Comparison of ENCODE assay signal across 33 mouse cellular contexts in the genomic region with DNA sequence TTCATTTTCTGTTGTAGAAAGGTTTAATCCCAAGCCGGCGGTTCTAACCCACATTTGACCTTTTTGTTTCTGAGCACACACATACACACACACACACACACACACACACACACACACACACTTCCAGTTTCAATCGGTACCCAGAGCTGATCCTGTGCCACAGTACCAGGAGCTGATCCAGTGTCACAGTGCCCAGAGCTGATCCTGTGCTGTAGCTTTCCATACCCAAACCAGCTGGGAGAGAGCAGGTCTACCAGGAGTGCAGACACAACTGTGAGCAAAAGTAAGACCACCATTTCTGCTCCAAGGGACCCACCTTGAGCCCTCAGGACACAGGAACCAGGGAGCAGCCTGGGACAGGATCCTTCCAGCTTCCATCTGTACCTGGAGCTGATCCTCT. TPM values are rescaled to one million over a fixed set of nuclear protein-coding genes. Genes with fewer than 3 reads are reported as not detected.
A peak's percentile ranks its signal among the peaks of the same experiment; 100 is the strongest.
DNase-seq lines count a peak whose midpoint lies in the region; ATAC-seq and TF ChIP-seq lines count a peak whose summit lies in the region.
"Had no signal": no experiment of that assay in that cellular context is flagged by ENCODE, and none has a peak within 500 bp of the region (broad histone marks: within the 10 kb centered on the region; RNA-seq: fewer than 3 reads in every experiment).

No protein-coding gene starts in this region.

- ATAC-seq in heart, embryonic 14.5 days (ENCODE audit: insufficient number of reproducible peaks, insufficient read depth, low FRiP score, low read depth), result peak; percentile 38; the same call in 1 of the 2 replicates
- ATAC-seq in hindbrain, embryonic 15.5 days (ENCODE audit: low FRiP score, low read depth), result 0 out of 2 replicates have a peak, but pooled peaks have one; percentile 30
- ATAC-seq in hindbrain, embryonic 16.5 days, result no peak
- ATAC-seq in midbrain, postnatal 0 days (ENCODE audit: low FRiP score), result 0 out of 2 replicates have a peak, but pooled peaks have one; percentile 33
- no peak for ATAC-seq in midbrain, embryonic 11.5 days (ENCODE audit: low FRiP score)
- no peak for ATAC-seq in frontal cortex, adult (ENCODE audit: low TSS enrichment)
- ATAC-seq: forebrain, embryonic 13.5 days; intestine, embryonic 16.5 days had no signal

- H3K9ac ChIP-seq in heart, embryonic 14.5 days (ENCODE audit: low read length), result no peak overlapping the region
- no peak overlapping the region for H3K9ac ChIP-seq in heart, adult 2 months (ENCODE audit: low read depth, low read length)
- no peak overlapping the region for H3K9ac ChIP-seq in hindbrain, embryonic 15.5 days
- H3K9ac ChIP-seq in hindbrain, embryonic 16.5 days (ENCODE audit: low read depth, low read length), result no peak overlapping the region
- no peak overlapping the region for H3K9ac ChIP-seq in midbrain, postnatal 0 days (replicated peaks; ENCODE audit: low read length, poor library complexity, severe bottlenecking)
- H3K9ac ChIP-seq in midbrain, embryonic 11.5 days (ENCODE audit: low read length), result no peak overlapping the region
- H3K9ac ChIP-seq: forebrain, embryonic 13.5 days; limb, embryonic 15.5 days; liver, embryonic 14.5 days; lung, embryonic 14.5 days; neural tube, embryonic 15.5 days had no signal

- TF ChIP-seq POLR2A in heart, adult 2 months (IDR thresholded peaks at IDR 0.05; ENCODE audit: insufficient read depth, low read depth, low read length), result no peak

- H3K36me3 ChIP-seq in heart, embryonic 14.5 days (ENCODE audit: control insufficient read depth, insufficient read depth, low read length), result no peaks in the 10 kb centered on the region
- no peaks in the 10 kb centered on the region for H3K36me3 ChIP-seq in heart, adult 2 months (ENCODE audit: control insufficient read depth, insufficient read depth, low read length)
- no peaks in the 10 kb centered on the region for H3K36me3 ChIP-seq in hindbrain, embryonic 15.5 days
- no peaks in the 10 kb centered on the region for H3K36me3 ChIP-seq in hindbrain, embryonic 16.5 days (ENCODE audit: control insufficient read depth, insufficient read depth, low read length)
- no peaks in the 10 kb centered on the region for H3K36me3 ChIP-seq in midbrain, postnatal 0 days (ENCODE audit: insufficient read depth, low read length)
- H3K36me3 ChIP-seq in midbrain, embryonic 11.5 days (ENCODE audit: control insufficient read depth, insufficient read depth, low read length), result no peaks in the 10 kb centered on the region
- H3K36me3 ChIP-seq: limb, embryonic 15.5 days; neural tube, embryonic 15.5 days had no signal

- no peak for TF ChIP-seq CTCF in heart, adult 2 months (IDR thresholded peaks at IDR 0.05)
- TF ChIP-seq CTCF in midbrain, postnatal 0 days (IDR thresholded peaks at IDR 0.05), result no peak

- TF ChIP-seq EP300 in heart, adult 2 months (IDR thresholded peaks at IDR 0.05; ENCODE audit: insufficient read depth, low read depth, low read length), result no peak

- DNase-seq in heart, adult 2 months, result no peak
- DNase-seq in midbrain, postnatal 0 days (ENCODE audit: low spot score), result no peak
- DNase-seq in midbrain, embryonic 11.5 days (ENCODE audit: low spot score, missing footprints), result no peak
- DNase-seq: adrenal gland, postnatal 14 days; cerebellum, adult 2 months; cerebellum, postnatal 25 days; layer of hippocampus, adult 9-11 months; lung, embryonic 14.5 days; right cerebral cortex, adult 18-20 months; right cerebral cortex, postnatal 4 days; thymus, adult 18-20 months; thymus, postnatal 4 days had no signal

- no peaks in the 10 kb centered on the region for H3K79me2 ChIP-seq in heart, adult 2 months (replicated peaks; ENCODE audit: control insufficient read depth, insufficient read depth, low read length)

- no peaks in the 10 kb centered on the region for H3K27me3 ChIP-seq in heart, embryonic 14.5 days (ENCODE audit: control insufficient read depth, insufficient read depth, low read length)
- H3K27me3 ChIP-seq in heart, adult 2 months (ENCODE audit: control insufficient read depth, insufficient read depth, low read length), result no peaks in the 10 kb centered on the region
- H3K27me3 ChIP-seq in hindbrain, embryonic 15.5 days, result no peaks in the 10 kb centered on the region
- no peaks in the 10 kb centered on the region for H3K27me3 ChIP-seq in hindbrain, embryonic 16.5 days (replicated peaks; ENCODE audit: control insufficient read depth, insufficient read depth, low read length)
- no peaks in the 10 kb centered on the region for H3K27me3 ChIP-seq in midbrain, postnatal 0 days (ENCODE audit: insufficient read depth, low read length)
- H3K27me3 ChIP-seq in midbrain, embryonic 11.5 days (ENCODE audit: control insufficient read depth, insufficient read depth, low read length), result no peaks in the 10 kb centered on the region
- H3K27me3 ChIP-seq: forebrain, embryonic 13.5 days; limb, embryonic 15.5 days; neural tube, embryonic 15.5 days had no signal

- H3K27ac ChIP-seq in heart, embryonic 14.5 days (replicated peaks in 1 of 2; ENCODE audit: control insufficient read depth in 1 of 2, insufficient read depth in 1 of 2, low read depth in 2 of 2, low read length in 2 of 2), result no peak overlapping the region
- H3K27ac ChIP-seq in heart, adult 2 months, result no peak overlapping the region
- no peak overlapping the region for H3K27ac ChIP-seq in hindbrain, embryonic 15.5 days (replicated peaks)
- H3K27ac ChIP-seq in hindbrain, embryonic 16.5 days (ENCODE audit: low read depth, low read length), result no peak overlapping the region
- no peak overlapping the region for H3K27ac ChIP-seq in midbrain, postnatal 0 days (ENCODE audit: low read depth, low read length)
- H3K27ac ChIP-seq in midbrain, embryonic 11.5 days (ENCODE audit: low read depth, low read length), result no peak overlapping the region
- H3K27ac ChIP-seq: forebrain, embryonic 13.5 days; kidney, postnatal 0 days; limb, embryonic 15.5 days; liver, embryonic 14.5 days; neural tube, embryonic 15.5 days had no signal

- no peak overlapping the region for H3K4me2 ChIP-seq in heart, embryonic 14.5 days (ENCODE audit: low read length)
- H3K4me2 ChIP-seq in hindbrain, embryonic 15.5 days, result no peak overlapping the region
- no peak overlapping the region for H3K4me2 ChIP-seq in hindbrain, embryonic 16.5 days (ENCODE audit: low read length)
- H3K4me2 ChIP-seq in midbrain, postnatal 0 days (ENCODE audit: low read depth, low read length, poor library complexity, severe bottlenecking), result no peak overlapping the region
- H3K4me2 ChIP-seq in midbrain, embryonic 11.5 days, result no peak overlapping the region
- H3K4me2 ChIP-seq: forebrain, embryonic 13.5 days; limb, embryonic 15.5 days; lung, embryonic 14.5 days; neural tube, embryonic 15.5 days had no signal

- H3K4me1 ChIP-seq in heart, embryonic 14.5 days (ENCODE audit: control insufficient read depth in 2 of 2, insufficient read depth in 2 of 2, low read length in 2 of 2), result no peaks in the 10 kb centered on the region
- H3K4me1 ChIP-seq in heart, adult 2 months (ENCODE audit: control insufficient read depth, insufficient read depth, low read length), result no peaks in the 10 kb centered on the region
- no peaks in the 10 kb centered on the region for H3K4me1 ChIP-seq in hindbrain, embryonic 15.5 days (replicated peaks)
- no peaks in the 10 kb centered on the region for H3K4me1 ChIP-seq in hindbrain, embryonic 16.5 days (ENCODE audit: control insufficient read depth, insufficient read depth, low read depth, low read length)
- H3K4me1 ChIP-seq in midbrain, postnatal 0 days (ENCODE audit: insufficient read depth, low read length), result no peaks in the 10 kb centered on the region
- H3K4me1 ChIP-seq in midbrain, embryonic 11.5 days (ENCODE audit: control insufficient read depth, insufficient read depth, low read length), result no peaks in the 10 kb centered on the region
- H3K4me1 ChIP-seq: forebrain, embryonic 13.5 days; limb, embryonic 15.5 days; neural tube, embryonic 15.5 days had no signal

- H3K9me3 ChIP-seq in heart, embryonic 14.5 days (ENCODE audit: control insufficient read depth, low read length), result peaks cover 55% of the 10 kb centered on the region
- H3K9me3 ChIP-seq in hindbrain, embryonic 15.5 days, result peaks cover 67% of the 10 kb centered on the region
- peaks cover 52% of the 10 kb centered on the region for H3K9me3 ChIP-seq in hindbrain, embryonic 16.5 days (ENCODE audit: control insufficient read depth, low read length)
- H3K9me3 ChIP-seq in midbrain, postnatal 0 days (ENCODE audit: low read length), result peaks cover 54% of the 10 kb centered on the region
- H3K9me3 ChIP-seq in midbrain, embryonic 11.5 days (ENCODE audit: control insufficient read depth, low read length), result peaks cover 48% of the 10 kb centered on the region

- no peak overlapping the region for H3K4me3 ChIP-seq in heart, embryonic 14.5 days (ENCODE audit: control insufficient read depth in 1 of 2, insufficient read depth in 1 of 2, low read depth in 1 of 2, low read length in 2 of 2)
- no peak overlapping the region for H3K4me3 ChIP-seq in heart, adult 2 months
- no peak overlapping the region for H3K4me3 ChIP-seq in hindbrain, embryonic 15.5 days
- no peak overlapping the region for H3K4me3 ChIP-seq in hindbrain, embryonic 16.5 days (ENCODE audit: low read length)
- H3K4me3 ChIP-seq in midbrain, postnatal 0 days (ENCODE audit: low read depth, low read length), result no peak overlapping the region
- no peak overlapping the region for H3K4me3 ChIP-seq in midbrain, embryonic 11.5 days (ENCODE audit: low read depth, low read length)
- H3K4me3 ChIP-seq: forebrain, embryonic 13.5 days; limb, embryonic 15.5 days; neural tube, embryonic 15.5 days had no signal

- 82% methylated on average over 3 of the region's 3 CpGs for WGBS in heart, embryonic 14.5 days
- WGBS in heart, adult 2 months, result 77% methylated on average over 3 of the region's 3 CpGs
- 89% methylated on average over 3 of the region's 3 CpGs for WGBS in hindbrain, embryonic 15.5 days
- WGBS in hindbrain, embryonic 16.5 days, result 92% methylated on average over 3 of the region's 3 CpGs
- 85% methylated on average over 3 of the region's 3 CpGs for WGBS in midbrain, postnatal 0 days
- WGBS in midbrain, embryonic 11.5 days, result 88% methylated on average over 3 of the region's 3 CpGs

- intact Hi-C loops in heart, adult 2 months (cut with DNase I), result no loop called here

RNA-seq across cellular contexts. Expression of a gene that starts 58.3 kb away (rescaled TPM):
- not detected in 2 replicates for polyA plus RNA-seq in heart, embryonic 14.5 days (2014; fragmentation: Nextera tagmentation; extraction: Ambion mirVana)
- not detected for total RNA-seq in heart, adult 2 months (2021)
- polyA plus RNA-seq in heart, adult 2 months (2012; rRNA removed), result not detected in 2 replicates
- polyA plus RNA-seq in hindbrain, embryonic 15.5 days (2015; fragmentation: Nextera tagmentation; extraction: Ambion mirVana), result not detected in 2 replicates
- not detected in 2 replicates for polyA plus RNA-seq in hindbrain, embryonic 16.5 days (2015; fragmentation: Nextera tagmentation; extraction: Ambion mirVana)
- not detected in 2 replicates for total RNA-seq in midbrain, postnatal 0 days (2014; rRNA removed)
- not detected in 2 replicates for polyA plus RNA-seq in midbrain, postnatal 0 days (2015; fragmentation: Nextera tagmentation; extraction: Ambion mirVana)
- polyA plus RNA-seq in midbrain, embryonic 11.5 days (2014; fragmentation: Nextera tagmentation; extraction: Ambion mirVana), result not detected in 2 replicates
- total RNA-seq: adrenal gland, postnatal 14 days; gastrocnemius, adult 8-10 months; hematopoietic stem cell, adult 5-6 weeks; left cerebral cortex, adult 18-20 months; left cerebral cortex, postnatal 25 days; megakaryocyte, adult 5-6 weeks had no signal
- polyA plus RNA-seq: C2C12; cerebellum, adult 2 months; embryonic facial prominence, embryonic 14.5 days; forebrain, embryonic 13.5 days; frontal cortex, adult 2 months; gonadal fat pad, adult 2 months; intestine, embryonic 16.5 days; kidney, postnatal 0 days; large intestine, adult 2 months; limb, embryonic 15.5 days; liver, embryonic 14.5 days; lung, embryonic 14.5 days; neural tube, embryonic 15.5 days; stomach, embryonic 14.5 days had no signal

Comparison
In these comparisons a context has a peak if more than half of its experiments do, and no peak if none do; other contexts are left out.
1. ATAC-seq: peak in heart, embryonic 14.5 days (single experiment), hindbrain, embryonic 15.5 days (single experiment) and midbrain, postnatal 0 days (single experiment); none in hindbrain, embryonic 16.5 days (single experiment), midbrain, embryonic 11.5 days (single experiment) and frontal cortex, adult (single experiment).